Mouse (Mus musculus) kidney, postnatal 0 days (tissue): ENCODE data around the gene Ccdc58. TPM values are rescaled to one million over a fixed set of nuclear protein-coding genes. Genes with fewer than 3 reads are reported as not detected.
"Not testable (repeated sequence)": the region's sequence is repeated elsewhere in the genome, so short reads cannot be mapped to it uniquely, and the experiment has no call there.

Experiments used
- ATAC-seq: fragments of 200-750 bp; cut with Nextera tagmentation; replicated peaks from 2 replicates; pipeline ENCODE4 v1.8.0; 2017; ENCODE audit warnings: low read depth, moderate number of reproducible peaks, moderate TSS enrichment, moderate library complexity; ENCODE audit not compliant: low FRiP score
- DNase-seq: peaks from one replicate; pipeline ENCODE4 v3.0.0-alpha.2; 2016; ENCODE audit warnings: low spot score
- H3K27ac ChIP-seq: fragments of 300-500 bp; sonication (generic); 2 replicates; pipeline ENCODE4 v1.5.1; 2014; ENCODE audit warnings: mild to moderate bottlenecking
- H3K27me3 ChIP-seq: fragments of 300-500 bp; sonication (generic); 2 replicates; pipeline ENCODE4 v1.6.1; 2014; ENCODE audit warnings: low read length, mixed read lengths; ENCODE audit not compliant: insufficient read depth
- H3K36me3 ChIP-seq: fragments of 300-500 bp; sonication (generic); 2 replicates; pipeline ENCODE4 v1.6.1; 2014; ENCODE audit warnings: low read length, mixed read lengths; ENCODE audit not compliant: insufficient read depth
- H3K4me1 ChIP-seq: fragments of 300-500 bp; sonication (generic); replicated peaks from 2 replicates; pipeline ENCODE4 v1.6.1; 2014; ENCODE audit warnings: antibody characterized with exemption, low read length, mixed read lengths; ENCODE audit not compliant: insufficient read depth
- H3K4me2 ChIP-seq: fragments of 300-500 bp; sonication (generic); 2 replicates; pipeline ENCODE4 v1.6.1; 2014; ENCODE audit warnings: mild to moderate bottlenecking, low read length, moderate library complexity, mixed read lengths
- H3K4me3 ChIP-seq: fragments of 300-500 bp; sonication (generic); replicated peaks from 2 replicates; pipeline ENCODE4 v1.5.1; 2014; ENCODE audit warnings: low read depth, low read length
- H3K9ac ChIP-seq: fragments of 300-500 bp; sonication (generic); 2 replicates; pipeline ENCODE4 v1.6.1; 2014; ENCODE audit warnings: low read depth, low read length
- H3K9me3 ChIP-seq: fragments of 300-500 bp; sonication (generic); replicated peaks from 2 replicates; pipeline ENCODE4 v1.6.1; 2016; ENCODE audit warnings: low read length, inconsistent platforms, mixed read lengths
- CTCF ChIP-seq: IDR thresholded peaks from 2 replicates; pipeline ENCODE4 v1.5.1; 2016; ENCODE audit warnings: antibody characterized with exemption, low read depth, mild to moderate bottlenecking, moderate library complexity
- WGBS: fragments of 180-500 bp; shearing (Covaris S2); extraction: QIAGEN DNeasy Blood & Tissue Kit; methylation state at CpG from one replicate; pipeline ENCODE4 v1.1.7; 2014; 5-methylcytosine and 5-hydroxymethylcytosine counted together
- polyA plus RNA-seq: library from polyadenylated mRNA; unstranded; fragments of >200 nt; fragmentation: Nextera tagmentation; extraction: Ambion mirVana; gene quantifications from 2 replicates; pipeline ENCODE4 v1.2.1, GENCODE M21; 2015

The Ccdc58 gene
- polyA plus RNA-seq: 92.5 and 95.9 TPM in 2 replicates

DNA sequence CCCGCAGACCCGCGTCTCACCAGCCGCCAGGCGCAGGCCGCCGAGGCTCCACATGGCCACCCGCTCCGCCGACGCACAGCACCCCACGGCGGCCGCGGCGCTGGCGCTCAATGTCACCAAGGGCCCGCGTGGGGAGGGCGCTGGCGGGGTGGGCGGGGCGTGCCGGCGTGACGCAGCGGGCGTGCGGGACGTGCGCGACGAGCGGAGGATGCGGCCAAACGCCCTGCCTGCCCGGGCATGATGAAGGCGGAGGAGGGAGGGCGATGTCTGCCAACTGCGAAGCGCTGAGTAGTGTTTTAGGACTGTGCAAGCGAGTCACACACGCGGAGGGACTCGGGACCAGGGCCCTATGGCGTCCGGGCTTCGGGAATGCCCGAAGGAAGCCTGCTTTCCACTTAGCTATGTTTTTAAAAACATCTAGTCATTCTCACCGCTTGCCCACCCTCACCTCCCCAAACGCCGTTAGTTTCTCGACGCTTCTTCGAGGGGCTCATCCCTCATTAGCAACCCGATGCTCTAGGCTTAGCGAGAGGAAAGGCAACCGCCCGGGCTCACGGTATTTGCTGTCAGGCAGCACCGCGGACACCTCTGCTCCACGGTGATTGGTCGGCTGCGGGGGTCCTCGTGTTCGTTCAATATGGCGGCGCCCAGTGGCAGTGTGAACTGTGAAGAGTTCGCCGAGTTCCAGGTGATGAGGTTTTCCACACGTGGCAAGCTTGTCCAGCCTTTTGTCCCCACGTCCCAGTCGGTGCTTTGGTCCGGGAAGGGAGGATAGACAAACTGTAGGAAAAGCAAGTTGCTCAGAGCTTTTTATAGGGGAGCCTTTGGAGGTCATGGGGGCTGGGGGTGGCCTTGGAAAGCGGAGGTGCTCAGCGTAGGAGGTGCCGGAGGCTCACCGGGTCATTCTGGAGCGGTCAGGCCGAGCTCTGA, at the start of gene Ccdc58, which contains the start of gene Fam162a:
Gene Ccdc58 (plus strand): TSS at position 236 of the 930 bp plus-strand sequence.
Gene Fam162a (minus strand): TSS at position 145 of the 930 bp plus-strand sequence.
- peak; percentile 16; the same call in 1 of the 2 replicates for TF ChIP-seq CTCF
- Histone ChIP-seq H3K9me3 (no peaks in the 10 kb centered on the region), H3K36me3 (no peaks in the 10 kb centered on the region), H3K4me1 (no peaks in the 10 kb centered on the region; the same call in 1 of the 2 replicates), H3K27ac (peak within 1 kb of the TSS; percentile 97), H3K27me3 (no peaks in the 10 kb centered on the region), H3K4me3 (peak within 1 kb of the TSS; percentile 76), H3K4me2 (peak within 1 kb of the TSS; percentile 79), H3K9ac (peak within 1 kb of the TSS; percentile 74)
- ATAC-seq: peak; percentile 95
- WGBS: under 1% methylated on average over 74 of the region's 81 CpGs
- peak; percentile 95 for DNase-seq

GRCm38 (mm10) chr16:36028120-36028519, 43.4 kb upstream of the Ccdc58 start:
- not testable (repeated sequence) for H3K27me3 ChIP-seq, H3K27ac ChIP-seq, H3K4me2 ChIP-seq, ATAC-seq, H3K9ac ChIP-seq, DNase-seq, H3K9me3 ChIP-seq, H3K4me3 ChIP-seq, H3K4me1 ChIP-seq
- H3K36me3 ChIP-seq: peaks cover 24% of the 10 kb centered on the region
- 92% methylated on average over 1 of the region's 2 CpGs for WGBS

DNA sequence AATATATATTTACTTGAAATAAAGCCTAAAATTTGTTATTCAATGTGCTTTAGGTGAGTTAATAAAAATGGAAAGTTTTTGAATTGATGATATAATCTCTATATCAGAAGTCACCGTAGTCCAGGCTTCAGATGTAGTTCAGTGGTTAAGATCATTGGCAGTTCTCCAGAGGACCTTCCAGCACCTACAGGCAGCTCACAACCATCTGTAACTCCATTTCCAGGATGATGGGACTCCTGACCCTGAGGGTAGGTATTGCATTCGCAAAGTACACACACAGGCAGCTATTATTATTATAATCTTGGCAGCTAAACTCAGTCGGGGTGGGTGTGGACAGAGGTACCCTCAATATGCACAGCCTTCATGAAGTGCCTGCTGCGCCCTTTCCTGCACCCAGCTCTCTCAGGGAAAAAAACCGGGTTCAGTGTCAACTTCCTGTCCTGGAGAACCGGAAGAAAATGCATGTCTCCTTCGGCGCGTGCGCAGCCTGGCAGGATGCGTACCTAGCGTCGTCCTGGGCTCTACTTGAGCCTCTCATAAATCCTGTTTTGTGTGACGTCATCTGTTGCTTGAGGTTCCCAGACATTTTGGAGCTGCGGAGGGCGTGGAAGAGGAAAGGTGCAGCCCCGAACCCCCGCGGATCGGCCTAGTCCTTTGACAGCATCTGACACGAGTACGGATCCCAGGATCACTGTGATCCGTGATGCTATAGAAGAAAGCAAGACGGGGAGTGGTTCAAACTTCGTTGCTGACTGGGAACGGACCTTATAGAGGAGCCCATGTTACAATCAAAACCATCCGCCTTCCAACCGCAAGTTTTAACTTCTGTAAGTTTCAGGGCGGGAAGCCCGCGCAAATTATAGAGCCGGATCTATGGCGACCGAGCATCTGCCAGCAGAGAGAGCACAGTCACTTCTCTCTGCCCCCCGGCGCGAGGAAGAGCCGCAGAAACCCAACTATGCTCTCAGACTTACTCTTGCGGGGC, 30.6 kb upstream of the Ccdc58 start, which contains the start of gene Wdr5b:
Gene Wdr5b (plus strand): TSS at position 551 of the 985 bp plus-strand sequence.
- Histone ChIP-seq H3K36me3 (peaks cover 23% of the 10 kb centered on the region), H3K27ac (peak within 1 kb of the TSS; percentile 87), H3K4me1 (peaks cover 11% of the 10 kb centered on the region), H3K9ac (peak within 1 kb of the TSS; percentile 76), H3K9me3 (no peaks in the 10 kb centered on the region), H3K4me3 (peak within 1 kb of the TSS; percentile 75), H3K27me3 (no peaks in the 10 kb centered on the region), H3K4me2 (peak within 1 kb of the TSS; percentile 83)
- ATAC-seq: peak; percentile 96
- TF ChIP-seq CTCF: no peak
- peak; percentile 99 for DNase-seq
- 2% methylated on average over 39 of the region's 39 CpGs for WGBS

- H3K27ac ChIP-seq: peak overlapping the region; percentile 87
- ATAC-seq (0 out of 2 replicates have a peak, but pooled peaks have one; percentile 2), DNase-seq (no peak)
- peak overlapping the region; percentile 75 for H3K4me3 ChIP-seq
- H3K4me2 ChIP-seq: peak overlapping the region; percentile 83
- no peaks in the 10 kb centered on the region for H3K9me3 ChIP-seq
- peaks cover 30% of the 10 kb centered on the region for H3K36me3 ChIP-seq
- H3K9ac ChIP-seq: peak overlapping the region; percentile 76
- TF ChIP-seq CTCF: no peak
- no peaks in the 10 kb centered on the region for H3K27me3 ChIP-seq
- WGBS: 21% methylated on average over 11 of the region's 11 CpGs
- H3K4me1 ChIP-seq: peaks cover 11% of the 10 kb centered on the region
Observed at GRCm38 (mm10) chr16:36041625-36042020, 29.9 kb upstream of the Ccdc58 start.

DNA sequence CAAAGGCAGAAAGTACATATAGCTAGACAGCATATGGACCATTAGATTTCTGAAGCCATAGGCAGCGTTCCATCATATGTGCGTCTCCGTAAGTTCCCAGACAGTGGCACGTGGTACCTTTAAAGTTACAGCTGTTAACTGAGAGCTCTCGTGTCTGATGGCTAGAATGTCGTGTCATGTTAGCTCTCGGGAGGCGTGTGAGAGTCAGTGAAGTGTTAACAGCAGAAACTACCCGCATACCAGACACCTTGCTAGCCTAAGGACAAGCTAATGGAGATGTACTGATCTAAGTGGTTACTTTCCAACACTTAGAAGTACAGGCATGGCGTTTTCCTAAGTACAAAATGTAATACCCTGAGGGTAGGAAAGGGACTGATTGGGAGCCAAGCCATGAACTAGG, 28.4 kb upstream of the Ccdc58 start:
- no peak for ATAC-seq
- Histone ChIP-seq H3K4me3 (no peak overlapping the region), H3K27me3 (no peaks in the 10 kb centered on the region), H3K9me3 (no peaks in the 10 kb centered on the region), H3K4me1 (peaks cover 11% of the 10 kb centered on the region), H3K4me2 (no peak overlapping the region), H3K9ac (no peak overlapping the region), H3K27ac (no peak overlapping the region), H3K36me3 (peaks cover 36% of the 10 kb centered on the region)
- no peak for DNase-seq
- TF ChIP-seq CTCF: no peak
- 57% methylated on average over 10 of the region's 10 CpGs for whole genome bisulfite sequencing
